Mouse (Mus musculus): ENCODE measurements at regions not wholly inside any gene's neighbourhood (a gene's known extent, or its start where the extent isn't known, plus 50 kb on each side); places are given as distances from the start of the nearest gene placed in this dataset.
A peak's percentile ranks its signal among the peaks of the same experiment; 100 is the strongest.

DNA sequence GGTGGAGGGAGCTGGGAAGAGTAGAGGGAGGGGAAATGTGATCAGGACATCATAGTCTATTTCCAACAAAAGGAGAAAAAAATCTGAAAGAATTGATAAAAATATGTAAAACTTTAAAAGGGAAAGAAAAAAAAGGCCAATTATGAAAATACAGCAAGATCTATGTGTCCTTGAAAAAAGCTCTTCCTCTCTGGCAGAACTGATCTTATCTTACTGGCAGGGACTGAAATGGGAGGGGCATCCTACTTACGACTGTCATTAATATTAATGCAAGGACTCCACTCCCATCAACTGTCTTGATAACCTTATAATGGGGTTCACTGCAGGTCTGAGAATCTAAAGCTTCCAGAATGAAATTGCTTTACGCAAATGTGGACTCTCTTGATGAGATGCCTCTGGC lies 53.7 kb upstream of the Tnik start:
- H3K27ac ChIP-seq (ENCODE audit: low read depth, low read length), result no peak overlapping the region
- no peaks in the 10 kb centered on the region for H3K27me3 ChIP-seq (ENCODE audit: insufficient read depth, low read length)
- DNase-seq (no peak), ATAC-seq (no peak)
- H3K36me3 ChIP-seq (ENCODE audit: insufficient read depth), result no peaks in the 10 kb centered on the region
- no peak overlapping the region for H3K4me2 ChIP-seq (ENCODE audit: low read depth)
- 67% methylated on average over 2 of the region's 2 CpGs for WGBS
- no peak for TF ChIP-seq CTCF (IDR thresholded peaks at IDR 0.05; ENCODE audit: low read depth)
- no peak overlapping the region for H3K4me3 ChIP-seq (ENCODE audit: low read depth, low read length)
- no peaks in the 10 kb centered on the region for H3K4me1 ChIP-seq (ENCODE audit: insufficient read depth)
- H3K9ac ChIP-seq, result no peak overlapping the region
- H3K9me3 ChIP-seq (ENCODE audit: low read length), result no peaks in the 10 kb centered on the region

DNA sequence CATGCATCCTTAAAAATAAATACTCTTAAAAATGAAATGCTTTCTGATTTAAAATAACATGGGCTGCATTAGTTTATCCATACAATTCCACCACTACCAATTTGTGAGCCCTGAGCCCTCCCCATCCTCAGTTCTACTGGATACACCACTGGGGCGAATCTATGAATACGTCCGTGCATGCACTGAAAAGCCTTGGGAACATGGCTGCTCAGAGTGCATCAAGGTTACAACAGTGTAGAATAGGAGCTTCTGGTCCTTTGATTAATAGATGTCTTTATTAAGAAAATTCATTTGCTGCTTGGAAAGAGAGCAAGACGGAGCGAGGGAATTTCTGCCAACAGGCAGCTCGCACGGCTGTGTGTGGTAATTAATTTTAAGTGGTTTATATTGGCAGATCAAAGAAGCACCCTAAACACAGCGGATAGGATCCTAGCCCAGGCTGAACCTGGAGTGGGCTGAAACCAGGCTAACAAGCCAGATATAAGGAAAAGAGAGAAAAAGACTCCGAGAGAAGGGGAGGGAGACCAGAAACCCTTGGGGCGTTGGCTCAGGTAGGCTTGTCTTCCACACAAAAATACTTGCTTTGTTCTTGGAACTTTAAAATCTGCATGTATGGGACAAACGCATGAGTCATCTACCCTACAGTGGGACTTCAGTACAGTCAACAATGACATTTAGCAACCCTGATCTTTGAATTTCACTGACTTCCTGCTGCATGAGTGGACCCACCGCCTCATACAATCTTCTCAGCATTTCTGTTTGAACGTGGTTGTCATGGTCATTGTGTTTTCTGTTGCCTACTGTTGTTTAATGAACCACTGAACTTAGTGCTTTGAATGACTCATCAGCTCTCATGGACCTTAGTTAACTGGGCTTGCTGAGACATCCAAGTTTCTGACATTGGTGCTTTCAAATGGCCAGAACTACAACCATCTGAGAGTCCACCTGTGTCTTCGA lies 51.9 kb upstream of the Tnik start:
- WGBS, result 58% methylated on average over 14 of the region's 14 CpGs
- no peak overlapping the region for H3K9ac ChIP-seq
- no peaks in the 10 kb centered on the region for H3K27me3 ChIP-seq (ENCODE audit: insufficient read depth, low read length)
- DNase-seq (peak; percentile 8), ATAC-seq (no peak)
- no peaks in the 10 kb centered on the region for H3K36me3 ChIP-seq (ENCODE audit: insufficient read depth)
- H3K4me2 ChIP-seq (ENCODE audit: low read depth), result no peak overlapping the region
- no peaks in the 10 kb centered on the region for H3K9me3 ChIP-seq (ENCODE audit: low read length)
- H3K4me1 ChIP-seq (ENCODE audit: insufficient read depth), result no peaks in the 10 kb centered on the region
- H3K27ac ChIP-seq (ENCODE audit: low read depth, low read length), result no peak overlapping the region
- no peak overlapping the region for H3K4me3 ChIP-seq (ENCODE audit: low read depth, low read length)
- no peak for TF ChIP-seq CTCF (IDR thresholded peaks at IDR 0.05; ENCODE audit: low read depth)

All from forebrain, postnatal 0 days (tissue).